Mouse (Mus musculus) layer of hippocampus, adult 2 months (tissue): ENCODE data around the gene Ppil1. TPM values are rescaled to one million over a fixed set of nuclear protein-coding genes. Genes with fewer than 3 reads are reported as not detected.

Experiments
- DNase-seq, 2 experiments: peaks; one replicate each; pipeline ENCODE4 v3.0.0; 2022; ENCODE audit warnings: low spot score in 2 of 2
- H3K27ac ChIP-seq: fragments of 200-600 bp; 2 replicates; pipeline ENCODE4 v1.8.1; 2022
- H3K4me3 ChIP-seq: fragments of 200-600 bp; 2 replicates; pipeline ENCODE4 v1.8.1; 2022; ENCODE audit warnings: mild to moderate bottlenecking
- CTCF ChIP-seq: fragments of 200-600 bp; conservative IDR thresholded peaks from 2 replicates; pipeline ENCODE4 v1.8.1; 2022; ENCODE audit warnings: antibody characterized with exemption, mild to moderate bottlenecking, moderate library complexity
- total RNA-seq, 2 experiments: library from RNA; stranded (reverse); gene quantifications; 2 replicates each; pipeline ENCODE4 v1.2.3; 2021

Ppil1 gene
- total RNA-seq, 2 experiments from 2014 or later = 14.8 to 16.2 TPM

DNA sequence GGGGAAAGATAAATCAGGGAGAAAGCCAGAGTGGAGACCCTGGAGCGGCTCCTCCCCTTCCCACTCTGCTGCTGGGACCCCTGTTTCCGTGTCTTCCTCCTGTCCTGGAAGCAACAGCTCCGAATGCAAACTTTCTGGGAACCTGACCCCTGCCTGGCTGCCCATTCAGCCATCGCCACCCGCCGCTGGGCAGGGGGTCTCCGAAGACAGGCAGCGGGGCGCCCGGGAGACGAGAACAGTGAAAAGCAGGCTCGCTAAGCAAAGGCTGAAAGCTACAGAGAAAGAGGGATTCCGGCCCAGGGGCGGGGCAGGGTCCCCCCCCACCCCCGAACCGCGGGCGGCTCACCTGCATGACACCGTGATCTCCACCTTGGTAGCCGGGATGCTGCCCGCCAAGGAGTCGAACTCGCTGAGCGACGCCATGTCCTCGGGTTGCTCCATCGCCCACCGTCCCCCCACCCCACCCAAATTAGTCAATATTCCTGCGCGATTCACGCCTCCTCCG lies 26.7 kb downstream of the Ppil1 start:
- no peak for DNase-seq
- Histone ChIP-seq H3K4me3 (peak overlapping the region; percentile 63), H3K27ac (0 out of 2 replicates have a peak overlapping the region, but pooled peaks have one; percentile 65)
- TF ChIP-seq CTCF = no peak

DNA sequence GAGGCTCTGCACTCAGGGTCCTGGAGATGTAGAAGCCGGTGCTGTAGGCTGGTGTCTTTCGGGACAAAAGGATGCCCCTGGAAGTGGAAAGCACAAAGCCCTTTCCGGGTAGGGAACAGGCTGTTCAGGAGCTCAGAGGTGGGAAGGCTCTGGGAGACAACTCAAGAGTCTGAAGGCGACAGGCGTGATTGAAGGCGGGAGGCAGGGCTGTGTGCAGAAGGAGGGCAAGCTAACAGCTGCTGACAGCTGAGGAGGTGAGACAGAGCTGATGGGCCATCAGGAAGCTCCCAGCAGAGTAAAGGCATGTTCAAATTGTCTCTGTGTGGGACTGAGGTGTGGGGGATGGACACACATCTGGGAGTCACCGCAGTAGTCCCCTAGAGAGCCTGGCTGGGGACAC lies 27.9 kb downstream of the Ppil1 start:
- TF ChIP-seq CTCF = no peak
- Histone ChIP-seq H3K4me3 (no peak overlapping the region), H3K27ac (no peak overlapping the region)
- DNase-seq = no peak

DNA sequence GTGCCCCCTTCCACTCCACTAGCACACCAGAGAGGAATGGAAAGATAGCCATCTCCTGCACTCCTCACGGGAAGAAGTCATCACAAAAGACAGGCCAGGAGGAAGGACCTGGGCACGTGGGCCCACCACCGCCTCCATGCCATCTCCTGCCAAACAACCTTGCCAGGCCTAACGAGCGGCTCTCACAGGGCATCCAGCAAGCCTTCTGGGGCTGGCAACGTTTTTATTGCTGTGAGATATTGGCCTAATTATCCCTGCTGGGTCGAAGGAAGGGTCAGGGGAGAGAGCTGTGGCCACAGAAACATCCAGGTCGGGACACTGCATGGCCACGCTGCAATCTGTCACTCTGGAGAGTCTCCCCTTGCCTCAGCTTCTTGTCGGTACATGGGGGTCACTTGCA lies 32.9 kb downstream of the Ppil1 start:
- DNase-seq = no peak
- no peak overlapping the region for H3K4me3 ChIP-seq
- no peak for TF ChIP-seq CTCF
- H3K27ac ChIP-seq = no peak overlapping the region

DNA sequence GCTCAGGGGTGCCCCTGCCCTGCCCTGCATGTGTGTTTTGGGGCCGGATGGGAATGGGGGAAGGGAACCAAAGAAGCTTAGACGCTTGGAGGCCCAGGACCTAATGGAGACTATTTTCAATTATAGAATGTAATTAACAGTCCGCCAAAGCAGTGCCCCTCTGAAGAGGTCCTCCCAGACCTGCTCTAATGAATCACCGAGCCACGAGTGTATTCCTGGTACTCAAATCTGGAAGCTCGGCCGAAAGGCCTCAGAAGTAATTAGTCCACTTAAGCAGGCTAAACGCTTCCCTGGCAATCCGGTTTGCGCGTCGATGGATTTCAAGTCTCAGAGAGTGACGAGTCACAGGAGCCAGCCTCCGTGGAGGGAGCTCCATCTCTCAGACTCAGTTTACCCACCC lies 43.4 kb downstream of the Ppil1 start:
- DNase-seq = no peak
- TF ChIP-seq CTCF = no peak
- Histone ChIP-seq H3K27ac (no peak overlapping the region), H3K4me3 (no peak overlapping the region)

DNA sequence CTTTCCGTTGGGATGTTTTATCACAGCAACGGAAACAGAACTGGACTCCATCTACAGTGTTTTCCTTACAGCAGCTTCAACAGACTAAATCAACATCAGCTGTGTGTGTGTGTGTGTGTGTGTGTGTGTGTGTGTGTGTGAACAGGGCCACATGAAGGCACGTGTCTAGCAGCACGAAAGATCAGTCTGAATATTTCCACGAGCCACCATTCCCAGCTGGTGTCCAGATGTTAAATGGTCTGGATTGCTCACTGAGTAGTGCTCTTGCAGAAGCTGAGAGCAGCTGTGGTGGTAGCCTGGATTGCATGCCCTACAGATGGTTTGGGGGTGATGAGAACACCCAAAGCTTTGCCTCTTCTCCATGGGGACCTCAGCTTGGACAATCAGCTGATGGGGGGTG lies 46.0 kb downstream of the Ppil1 start:
- Histone ChIP-seq H3K4me3 (no peak overlapping the region), H3K27ac (no peak overlapping the region)
- no peak for TF ChIP-seq CTCF
- DNase-seq = no peak

DNA sequence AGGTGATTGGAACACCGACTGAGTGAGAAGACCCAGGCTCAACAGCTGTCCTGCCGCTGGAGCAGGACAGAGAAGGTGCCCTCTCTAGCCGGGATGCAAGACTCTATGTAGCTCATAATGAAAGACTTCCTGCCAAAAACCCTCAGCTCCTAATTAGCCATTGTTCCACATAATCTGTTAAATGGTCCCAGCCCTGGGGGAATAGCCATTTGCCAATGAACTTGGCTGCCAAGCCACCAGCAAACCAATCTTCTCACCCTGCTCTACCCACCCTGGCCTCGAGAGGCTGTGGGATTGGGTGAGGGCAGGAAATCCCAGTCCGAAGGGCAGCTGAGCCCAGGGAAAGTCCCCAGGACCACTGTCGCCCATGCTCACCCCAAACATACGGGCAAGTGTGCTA lies 47.9 kb downstream of the Ppil1 start:
- no peak for DNase-seq
- no peak for TF ChIP-seq CTCF
- no peak overlapping the region for H3K4me3 ChIP-seq
- H3K27ac ChIP-seq = no peak overlapping the region

DNA sequence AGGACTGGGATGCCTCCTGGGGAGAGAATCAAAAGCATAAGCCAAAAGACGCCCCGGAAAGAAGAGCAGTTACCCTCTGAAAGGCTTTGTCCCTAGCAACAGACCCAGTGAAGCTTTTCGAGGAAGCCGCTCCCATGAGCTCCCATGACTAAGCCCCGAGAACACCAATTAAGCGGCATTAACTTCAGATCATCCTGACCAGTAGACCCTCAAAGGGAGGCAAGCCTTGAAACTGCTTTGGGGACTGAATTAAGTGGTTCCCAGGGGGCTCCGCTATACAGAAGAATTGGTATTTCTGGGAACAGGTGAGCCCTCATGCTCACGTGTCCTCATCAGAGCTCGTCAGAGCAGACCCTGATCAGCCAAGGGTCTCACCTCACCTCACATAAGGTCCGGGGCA lies 49.3 kb downstream of the Ppil1 start:
- DNase-seq = no peak
- H3K27ac ChIP-seq = no peak overlapping the region
- no peak for TF ChIP-seq CTCF
- no peak overlapping the region for H3K4me3 ChIP-seq

DNA sequence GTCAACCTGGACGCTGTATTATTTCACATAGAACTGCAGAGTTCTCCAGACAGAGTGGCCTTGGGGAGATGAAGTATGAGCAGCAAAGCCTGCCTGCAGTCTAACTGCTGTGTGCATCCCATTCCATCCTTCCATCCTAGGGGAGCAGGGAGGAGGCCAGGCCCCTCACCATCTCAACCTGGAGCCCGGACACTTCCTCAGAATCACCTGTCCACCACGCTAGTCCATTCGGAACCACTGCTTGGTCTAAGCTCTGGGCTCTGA lies 49.9 kb downstream of the Ppil1 start:
- DNase-seq = no peak
- Histone ChIP-seq H3K4me3 (no peak overlapping the region), H3K27ac (no peak overlapping the region)
- TF ChIP-seq CTCF = no peak

DNA sequence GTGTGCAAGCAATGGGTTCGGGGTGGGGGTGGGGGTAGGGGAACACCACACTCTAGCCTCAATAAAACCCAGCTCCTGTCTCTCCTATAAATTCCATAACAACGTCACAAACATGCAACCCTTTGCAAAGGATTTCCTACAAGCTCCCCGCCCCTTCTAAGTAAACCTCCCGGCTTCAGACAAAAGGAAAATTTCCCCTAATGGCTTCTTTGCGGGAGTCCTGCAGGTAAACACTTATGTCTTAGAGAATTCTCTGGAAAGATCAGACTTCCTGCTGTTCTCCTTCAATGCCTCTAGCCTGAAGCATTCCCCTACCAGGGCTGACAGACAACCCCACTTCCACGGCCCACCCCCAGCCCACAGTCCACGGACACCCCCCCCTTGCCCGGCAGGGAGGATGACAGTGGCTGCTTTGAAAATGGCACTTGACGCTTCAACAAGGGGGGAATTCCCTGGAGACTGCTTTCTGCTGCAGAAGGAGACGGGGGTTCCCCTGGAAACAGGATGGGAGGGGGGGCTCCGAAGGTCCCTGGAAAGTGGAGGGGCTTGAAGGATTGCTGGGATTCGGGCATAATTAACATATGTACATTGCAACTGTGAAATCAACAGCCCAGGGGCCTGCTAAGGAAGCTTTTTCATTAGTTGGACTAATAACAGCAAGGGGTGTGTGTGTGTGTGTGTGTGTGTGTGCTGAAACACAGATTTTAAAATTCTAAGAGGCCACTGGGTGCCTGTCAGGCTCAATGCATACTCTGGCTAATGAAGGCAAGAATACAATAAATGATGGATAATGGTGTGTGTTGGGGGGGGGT lies 50.4 kb downstream of the Ppil1 start:
- DNase-seq = no peak
- no peak overlapping the region for H3K4me3 ChIP-seq
- H3K27ac ChIP-seq = no peak overlapping the region
- TF ChIP-seq CTCF = no peak

DNA sequence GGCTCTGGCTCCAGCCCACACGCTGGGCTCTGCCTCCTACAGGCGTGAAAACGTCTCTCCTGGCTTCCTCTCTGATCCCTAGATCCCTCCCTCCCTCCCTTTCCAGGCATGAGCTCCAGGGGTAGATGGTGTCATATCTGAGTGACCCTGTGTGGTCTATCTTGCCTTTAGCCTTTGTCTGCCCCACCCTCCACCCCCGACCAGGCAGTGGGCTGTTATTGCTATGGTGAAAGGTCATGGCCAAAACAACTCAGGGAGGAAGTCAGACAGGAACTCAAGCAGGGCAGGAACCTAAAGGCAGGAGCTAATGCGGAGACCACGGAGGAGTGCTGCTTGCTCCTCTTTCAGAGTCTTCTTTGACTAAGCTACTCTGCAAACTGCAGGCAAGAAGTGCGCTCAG lies 52.1 kb downstream of the Ppil1 start:
- TF ChIP-seq CTCF = no peak
- Histone ChIP-seq H3K27ac (no peak overlapping the region), H3K4me3 (no peak overlapping the region)
- DNase-seq = no peak

DNA sequence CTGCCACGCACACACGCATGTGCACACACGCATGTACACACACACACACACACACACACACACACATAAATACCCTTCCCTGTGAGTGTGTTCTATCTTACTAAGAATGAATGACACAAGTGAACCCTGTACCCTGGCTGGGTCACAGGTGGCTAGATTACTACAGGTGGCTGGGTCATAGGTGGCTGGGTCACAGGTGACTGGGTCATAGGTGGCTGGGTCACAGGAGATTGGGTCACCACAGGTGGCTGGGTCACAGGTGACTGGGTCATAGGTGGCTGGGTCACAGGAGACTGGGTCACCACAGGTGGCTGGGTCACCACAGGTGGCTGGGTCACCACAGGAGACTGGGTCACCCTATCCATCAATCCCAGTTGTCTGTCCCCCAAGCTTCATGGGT lies 53.9 kb downstream of the Ppil1 start:
- no peak for DNase-seq
- no peak for TF ChIP-seq CTCF
- H3K27ac ChIP-seq = no peak overlapping the region
- H3K4me3 ChIP-seq = no peak overlapping the region

DNA sequence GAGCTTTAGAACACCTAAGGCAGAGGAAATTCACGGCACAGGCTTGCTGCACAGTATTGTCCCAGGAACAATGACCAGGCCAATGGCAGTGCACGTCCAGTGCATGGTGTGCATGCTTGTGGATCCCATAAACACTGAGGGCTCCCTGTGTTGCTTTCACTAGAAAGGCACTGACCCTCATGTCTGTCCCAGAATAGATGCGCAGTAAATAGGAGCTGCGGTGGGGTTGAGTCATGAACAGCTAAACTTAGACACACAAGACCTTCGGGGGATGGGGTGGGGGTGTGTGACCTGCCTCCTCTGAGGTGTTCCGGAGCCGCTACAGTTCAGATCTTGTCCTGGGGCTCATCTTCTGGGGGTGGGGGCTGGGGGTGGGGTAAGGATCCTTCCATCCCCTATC lies 57.9 kb downstream of the Ppil1 start:
- no peak for DNase-seq
- TF ChIP-seq CTCF = no peak

DNA sequence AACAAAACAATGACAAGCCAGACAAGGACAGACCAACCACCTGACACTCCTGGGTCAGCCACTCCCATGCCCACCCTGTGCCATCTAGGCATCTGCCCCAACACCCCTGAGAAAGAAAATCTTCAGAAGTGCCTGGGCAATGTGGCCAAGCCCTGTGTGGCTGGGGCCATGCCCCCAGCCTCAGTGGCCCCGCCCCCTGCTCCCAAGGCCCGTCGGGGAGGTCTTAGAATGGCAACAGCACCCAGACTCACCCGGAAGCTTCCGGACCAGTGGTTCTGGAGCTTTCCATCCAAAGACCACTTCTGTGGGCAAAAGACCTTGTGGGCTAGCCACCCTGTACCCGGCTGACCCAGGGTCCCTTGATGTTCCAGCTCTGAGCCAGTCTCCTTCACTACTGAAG lies 61.4 kb downstream of the Ppil1 start:
- TF ChIP-seq CTCF = no peak
- DNase-seq = no peak
- H3K4me3 ChIP-seq = no peak overlapping the region
- no peak overlapping the region for H3K27ac ChIP-seq

More for the DNA sequence above, 57.9 kb downstream of the Ppil1 start:
- Histone ChIP-seq H3K27ac (no peak overlapping the region), H3K4me3 (no peak overlapping the region)

Other genes with a start within 250 kb of the Ppil1 start
- 100 to 1,000 TPM; 125 to 130 TPM for gene Srsf3, start 231.6 kb downstream of the Ppil1 start, total RNA-seq
- gene Cdkn1a, start 173.2 kb downstream of the Ppil1 start, total RNA-seq = 10 to 100 TPM in 1 of 2 experiments, 1 to 10 TPM in 1; 8.2 to 14.5 TPM
- gene Rab44, start 150.0 kb downstream of the Ppil1 start, total RNA-seq = under 1 TPM in 1 of 2 experiments, not detected in 1; 0.17 TPM
- gene Cpne5, start 26.0 kb downstream of the Ppil1 start, total RNA-seq = 10 to 100 TPM; 34.0 to 36.3 TPM
- 10 to 100 TPM; 78.9 to 81.5 TPM for gene BC004004, start 4.6 kb upstream of the Ppil1 start, total RNA-seq
- 1 to 10 TPM in 1 of 2 experiments, under 1 TPM in 1; 0.74 to 1.1 TPM for gene Pi16, start 53.5 kb upstream of the Ppil1 start, total RNA-seq
- gene Mtch1, start 83.7 kb upstream of the Ppil1 start, total RNA-seq = 100 to 1,000 TPM; 587 to 618 TPM
- 1 to 10 TPM; 3.8 to 4.4 TPM for gene Fgd2, start 96.7 kb upstream of the Ppil1 start, total RNA-seq
- 1 to 10 TPM; 4.2 to 5.6 TPM for gene Pim1, start 226.6 kb upstream of the Ppil1 start, total RNA-seq